Mouse (Mus musculus) frontal cortex, adult 2 months (tissue): ENCODE results near the gene Fgf4. TPM values are rescaled to one million over a fixed set of nuclear protein-coding genes. Genes with fewer than 3 reads are reported as not detected.
A peak's percentile ranks its signal among the peaks of the same experiment; 100 is the strongest.
"Not testable (repeated sequence)": the region's sequence is repeated elsewhere in the genome, so short reads cannot be mapped to it uniquely, and the experiment has no call there.

ENCODE experiments used
- DNase-seq, 2 experiments: peaks; one replicate each; pipeline ENCODE4 v3.0.0; 2022; ENCODE audit warnings: low spot score in 1 of 2; ENCODE audit errors: extremely low spot score in 1 of 2
- polyA plus RNA-seq: library from polyadenylated mRNA; depleted of rRNA; stranded (reverse); fragments of >200 nt; gene quantifications from 2 replicates; pipeline ENCODE4 v1.2.3, GENCODE M21; 2012

The Fgf4 gene
- polyA plus RNA-seq, 1 experiment, result not detected

GRCm38 (mm10) chr7:144864160-144864670 is 17.0 kb downstream of the Fgf4 start:
- no peak for DNase-seq

GRCm38 (mm10) chr7:144867161-144867560 is 20.0 kb downstream of the Fgf4 start:
- DNase-seq, result no peak

GRCm38 (mm10) chr7:144867602-144868001 is 20.4 kb downstream of the Fgf4 start:
- no peak for DNase-seq

GRCm38 (mm10) chr7:144872420-144872819 is 25.3 kb downstream of the Fgf4 start:
- no peak for DNase-seq

- DNase-seq, result no peak
Observed at GRCm38 (mm10) chr7:144873160-144873559, 26.0 kb downstream of the Fgf4 start.

- DNase-seq, result no peak
Observed at GRCm38 (mm10) chr7:144874226-144874625, 27.1 kb downstream of the Fgf4 start.

GRCm38 (mm10) chr7:144878401-144878800 is 31.2 kb downstream of the Fgf4 start:
- no peak for DNase-seq

- no peak for DNase-seq
Observed at GRCm38 (mm10) chr7:144883106-144883505, 35.9 kb downstream of the Fgf4 start.

- DNase-seq, result no peak
Observed at GRCm38 (mm10) chr7:144887672-144888071, 40.5 kb downstream of the Fgf4 start.

GRCm38 (mm10) chr7:144888564-144889299 is 41.6 kb downstream of the Fgf4 start:
- no peak for DNase-seq

- DNase-seq, result not testable (repeated sequence)
Observed at GRCm38 (mm10) chr7:144890661-144891060, 43.5 kb downstream of the Fgf4 start.

GRCm38 (mm10) chr7:144891863-144892262 is 44.7 kb downstream of the Fgf4 start:
- no peak for DNase-seq

- no peak for DNase-seq
Observed at GRCm38 (mm10) chr7:144892322-144892721, 45.2 kb downstream of the Fgf4 start.

GRCm38 (mm10) chr7:144894191-144894590 is 47.0 kb downstream of the Fgf4 start:
- peak in 1 of 2 experiments; percentile 53 for DNase-seq

GRCm38 (mm10) chr7:144894706-144895105 is 47.5 kb downstream of the Fgf4 start:
- DNase-seq, result no peak

- DNase-seq, result peak in 1 of 2 experiments; percentile 77
Observed at GRCm38 (mm10) chr7:144895305-144896111, 48.3 kb downstream of the Fgf4 start.

GRCm38 (mm10) chr7:144896294-144897218 is 49.4 kb downstream of the Fgf4 start, which contains the start of gene Fgf15:
Fgf15 (plus strand) TSS chr7:144896531.
- DNase-seq, result no peak

- DNase-seq, result no peak
Observed at GRCm38 (mm10) chr7:144898506-144898905, 51.3 kb downstream of the Fgf4 start.

GRCm38 (mm10) chr7:144905514-144905913 is 58.3 kb downstream of the Fgf4 start:
- not testable (repeated sequence) for DNase-seq

- peak in 1 of 2 experiments; percentile 72 for DNase-seq
Observed at GRCm38 (mm10) chr7:144906708-144907397, 59.7 kb downstream of the Fgf4 start.
